Mouse (Mus musculus) spleen, embryonic (tissue): ENCODE data around the gene Rln1.

Source experiments
- CTCF ChIA-PET: fragments of 350-600 bp; sonication (Branson Sonifier 250); formaldehyde crosslinking; loops from one replicate; lab custom pipeline; 2022; lab: Charles Lee

The Rln1 gene

GRCm38 (mm10) chr19:29362173-29362930 is 27.9 kb upstream of the Rln1 start:
- CTCF ChIA-PET, result interaction anchor here (0.6 to 1.2 kb wide), 2 partner anchors 8 to 9 kb away, joined by 3 read pairs; no protein-coding TSS in a partner anchor

DNA sequence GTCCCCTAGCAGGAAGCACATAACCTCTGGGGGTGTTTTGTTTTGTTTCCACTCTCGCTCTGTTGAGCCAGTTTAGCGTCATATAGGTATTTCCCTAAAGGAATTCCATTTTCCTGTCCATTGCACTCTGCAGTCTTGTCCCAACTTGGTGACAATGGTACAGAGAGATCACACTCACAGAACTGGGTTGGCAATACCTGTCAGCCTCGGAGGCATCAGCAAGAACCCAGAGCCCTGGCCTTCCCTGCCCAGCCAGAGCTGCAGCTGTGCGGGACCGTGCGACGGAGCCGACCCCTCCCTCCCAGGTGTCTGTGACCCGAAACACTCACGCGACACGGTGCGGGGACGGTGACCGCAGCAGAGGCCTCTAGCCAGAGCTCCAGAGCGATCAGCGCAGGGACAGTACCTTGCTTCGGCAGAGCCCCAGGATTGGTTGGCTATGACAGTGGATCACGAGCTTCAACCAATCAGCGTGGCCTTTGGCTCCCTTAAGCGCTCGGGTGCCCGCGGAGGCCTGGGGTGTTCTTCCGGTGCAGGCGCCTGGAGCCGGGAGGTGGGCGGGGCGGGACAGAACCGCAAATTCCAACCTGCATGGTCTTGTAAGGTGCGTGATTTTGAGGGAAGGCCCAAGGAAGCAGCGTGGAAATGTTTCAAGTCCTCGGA is 27.1 kb upstream of the Rln1 start:
- CTCF ChIA-PET, result interaction anchor here (0.6 kb wide), 1 partner anchor 9 kb away, joined by 3 read pairs; no protein-coding TSS in a partner anchor

GRCm38 (mm10) chr19:29360251-29360650 is 25.8 kb upstream of the Rln1 start:
- CTCF ChIA-PET, result interaction anchor here (0.6 kb wide), 1 partner anchor 294 kb away, joined by 3 read pairs; no protein-coding TSS in a partner anchor

DNA sequence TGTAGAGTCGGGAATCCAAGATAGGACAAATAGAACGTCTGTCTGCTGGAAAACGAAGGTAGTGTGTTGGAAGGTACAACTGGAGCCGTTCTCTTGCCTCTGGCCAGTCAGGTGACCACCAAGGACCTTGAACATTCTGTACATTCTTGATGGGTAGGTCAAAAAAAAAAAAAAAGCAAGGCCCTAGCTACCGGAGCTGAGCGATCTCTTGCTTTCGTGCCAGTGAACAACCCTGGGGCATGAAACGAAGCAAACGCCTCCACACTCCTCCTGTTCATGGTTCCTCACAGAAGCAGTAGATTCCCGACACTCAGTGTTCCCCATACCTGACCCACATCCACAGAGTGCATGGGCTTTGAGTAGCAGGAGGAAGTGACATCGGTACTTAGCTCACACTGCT is 21.8 kb upstream of the Rln1 start:
- CTCF ChIA-PET, result no interaction called here

DNA sequence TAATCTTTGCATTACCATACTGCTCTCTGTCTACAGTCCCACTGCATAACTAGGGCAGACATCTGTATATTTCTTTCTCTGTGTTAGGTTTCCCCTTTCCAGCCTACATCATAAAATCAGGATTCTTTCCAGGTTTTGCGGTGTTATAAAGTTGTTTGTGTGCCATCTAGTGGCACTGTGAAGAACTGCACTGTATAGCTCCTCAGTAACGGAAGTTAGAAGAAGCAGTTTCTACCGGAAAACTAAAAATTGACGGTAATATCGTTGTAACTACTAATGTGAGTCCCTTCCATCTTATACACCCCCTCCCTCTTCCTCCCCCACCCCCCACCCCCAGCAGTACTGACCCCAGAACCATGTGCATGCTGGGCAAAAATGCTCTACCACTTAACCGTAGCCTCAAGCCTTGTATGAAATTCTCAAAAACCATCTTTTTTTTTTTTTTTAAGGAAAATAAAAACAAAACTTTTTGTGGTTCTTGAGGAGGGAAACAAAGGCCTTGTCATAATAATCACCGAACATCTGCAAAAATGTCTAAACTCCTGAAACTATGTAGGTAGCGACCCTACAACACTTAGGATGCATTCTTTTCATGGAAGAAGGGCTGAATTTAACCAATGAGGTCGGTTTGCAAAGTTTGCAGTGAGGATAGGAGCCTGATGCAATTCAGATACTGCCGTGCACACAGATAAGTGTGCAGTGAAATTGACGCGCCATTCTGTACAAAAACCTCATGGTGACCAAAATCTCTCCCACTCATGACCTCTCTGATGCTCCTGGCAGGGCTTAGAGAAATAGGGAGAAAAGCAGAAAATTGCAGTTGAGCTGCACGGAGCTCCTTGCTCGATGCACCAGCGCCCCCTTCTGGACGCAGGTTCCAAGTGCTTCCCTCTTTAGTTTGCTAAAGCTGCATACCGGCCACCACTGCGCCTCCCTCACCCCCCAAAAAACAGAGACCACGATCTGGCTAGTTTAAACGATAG is 20.7 kb upstream of the Rln1 start:
- CTCF ChIA-PET, result interaction anchor here (0.6 kb wide), 2 partner anchors 12 to 26 kb away, joined by 3 read pairs; partner anchors contain the start of genes Cd274 and Plgrkt

- CTCF ChIA-PET, result no interaction called here
Measured at GRCm38 (mm10) chr19:29350991-29351390, 16.5 kb upstream of the Rln1 start.

- CTCF ChIA-PET, result interaction anchor here (0.5 kb wide), 1 partner anchor 23 kb away, joined by 3 read pairs; no protein-coding TSS in a partner anchor
Measured at GRCm38 (mm10) chr19:29345636-29346035, 11.2 kb upstream of the Rln1 start.

GRCm38 (mm10) chr19:29344868-29345267 is 10.4 kb upstream of the Rln1 start:
- CTCF ChIA-PET, result no interaction called here

- CTCF ChIA-PET, result no interaction called here
Measured at GRCm38 (mm10) chr19:29342281-29342680, 7.8 kb upstream of the Rln1 start.

GRCm38 (mm10) chr19:29341029-29341428 is 6.6 kb upstream of the Rln1 start:
- CTCF ChIA-PET, result no interaction called here

DNA sequence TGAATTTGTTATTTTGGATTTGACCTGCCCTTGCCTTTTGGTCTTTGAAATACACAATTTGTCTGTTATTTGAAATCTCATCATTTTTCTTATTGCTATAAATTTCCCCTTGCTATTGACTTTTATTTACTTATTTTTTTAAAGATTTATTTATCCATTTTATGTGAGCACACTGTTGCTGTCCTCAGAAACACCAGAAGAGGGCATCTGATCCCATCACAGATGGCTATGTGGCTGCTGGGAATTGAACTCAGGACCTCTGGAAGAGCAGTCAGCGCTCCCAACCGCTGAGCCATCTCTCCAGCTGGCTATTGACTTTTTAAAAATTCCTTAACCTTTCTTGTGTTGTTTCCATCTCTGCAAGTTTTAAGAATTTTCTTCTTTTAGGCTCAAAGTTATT is 2.2 kb upstream of the Rln1 start:
- CTCF ChIA-PET, result no interaction called here

- CTCF ChIA-PET, result no interaction called here
Measured at GRCm38 (mm10) chr19:29326822-29327552, 7.5 kb downstream of the Rln1 start.

- CTCF ChIA-PET, result no interaction called here
Measured at GRCm38 (mm10) chr19:29326396-29326795, 8.1 kb downstream of the Rln1 start.

DNA sequence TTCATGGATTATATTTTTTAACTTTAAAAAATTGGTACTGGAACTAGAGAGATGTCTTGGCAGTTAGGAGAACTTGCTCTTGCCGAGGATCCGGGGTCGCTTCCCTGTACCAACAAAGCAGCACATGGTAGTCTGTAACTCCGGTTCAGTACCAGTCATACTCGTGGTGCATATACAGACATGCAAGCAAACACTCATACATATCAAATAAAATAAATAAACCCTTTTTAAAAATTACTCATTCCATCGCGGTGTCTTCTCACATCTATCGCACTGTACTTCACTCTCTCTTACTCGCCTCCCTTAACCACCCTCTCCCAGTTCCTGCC is 8.7 kb downstream of the Rln1 start:
- CTCF ChIA-PET, result no interaction called here

GRCm38 (mm10) chr19:29325053-29325851 is 9.2 kb downstream of the Rln1 start, which contains the start of gene Insl6:
Insl6 (minus strand) TSS chr19:29325356.
- CTCF ChIA-PET, result no interaction called here

DNA sequence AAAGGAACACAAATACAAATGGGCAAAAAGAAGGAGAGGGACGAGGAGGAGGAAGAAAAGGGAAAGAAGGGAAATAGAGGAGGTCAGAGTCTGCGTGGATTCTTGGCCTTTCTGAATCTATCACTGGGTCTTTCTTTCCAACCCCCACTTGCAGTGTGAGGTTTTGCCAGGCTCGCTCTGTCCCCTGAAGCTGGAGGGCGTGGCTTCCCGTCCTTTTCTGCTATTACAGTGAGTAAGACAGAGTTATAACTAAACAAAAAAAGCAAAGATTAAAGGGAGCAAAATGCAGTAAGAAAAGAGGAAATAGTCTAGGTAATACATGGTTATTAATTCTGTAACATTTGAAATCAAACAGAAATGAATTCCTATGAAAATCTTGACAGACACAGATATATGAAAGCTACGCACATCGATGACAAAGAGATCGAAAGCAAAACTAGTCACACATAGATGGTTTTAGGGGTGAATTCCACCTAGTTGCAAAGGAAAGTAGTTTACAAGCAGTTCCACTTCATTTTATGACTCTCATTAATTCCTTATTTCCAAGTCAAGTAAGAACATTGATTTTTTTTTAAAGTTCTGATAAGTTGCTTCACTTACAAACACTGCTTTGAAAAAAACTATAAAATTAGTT is 10.9 kb downstream of the Rln1 start:
- CTCF ChIA-PET, result interaction anchor here (0.8 to 1.3 kb wide), 2 partner anchors 60 to 173 kb away, joined by 5 to 8 read pairs; no protein-coding TSS in a partner anchor

DNA sequence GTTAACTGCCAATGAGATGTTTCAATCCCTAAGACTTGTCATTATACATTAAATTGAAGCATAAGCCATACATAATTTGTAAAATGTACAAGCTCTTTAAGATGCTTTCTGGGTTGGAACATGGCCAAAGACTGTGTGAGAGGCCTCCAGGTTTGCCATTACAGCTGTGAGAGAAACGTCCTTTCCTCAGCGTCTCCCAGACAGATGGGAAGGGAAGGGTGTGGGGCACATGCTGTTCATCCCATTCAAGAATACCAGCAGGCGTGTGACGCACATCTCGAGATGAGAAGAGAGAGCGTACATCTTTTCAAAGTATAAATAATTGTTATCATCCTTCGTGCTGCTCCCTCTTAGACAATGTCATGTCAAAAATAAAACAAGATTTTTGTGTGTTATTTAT is 21.8 kb downstream of the Rln1 start:
- CTCF ChIA-PET, result no interaction called here

- CTCF ChIA-PET, result no interaction called here
Measured at GRCm38 (mm10) chr19:29311791-29312190, 22.7 kb downstream of the Rln1 start.

DNA sequence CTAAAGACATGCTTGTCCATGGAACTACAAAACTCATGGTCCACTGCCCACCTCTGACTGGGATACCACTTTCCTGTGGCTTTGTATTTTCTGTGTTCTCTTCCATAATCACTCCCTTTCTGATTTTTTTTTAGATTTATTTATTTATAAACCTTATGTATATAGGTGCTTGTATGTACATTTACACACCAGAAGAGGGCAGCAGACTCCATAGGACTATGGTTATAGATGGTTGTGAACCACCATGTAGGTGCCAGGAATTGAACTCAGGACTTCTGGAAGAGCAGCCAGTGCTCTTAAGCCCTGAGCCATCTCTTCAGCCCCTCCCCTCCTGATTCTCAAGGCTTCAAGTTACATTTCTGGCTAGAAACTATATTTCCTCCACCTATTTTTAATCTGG is 25.6 kb downstream of the Rln1 start:
- CTCF ChIA-PET, result no interaction called here
